In genomic region chr11:115608421-115609399, GRCm38 (mm10) we compare ENCODE assay signal across 15 mouse cellular contexts. TPM values are rescaled to one million over a fixed set of nuclear protein-coding genes. Genes with fewer than 3 reads are reported as not detected.
DNase-seq lines count a peak whose midpoint lies in the region; ATAC-seq and TF ChIP-seq lines count a peak whose summit lies in the region.
"Had no signal": no experiment of that assay in that cellular context is flagged by ENCODE, and none has a peak within 500 bp of the region (broad histone marks: within the 10 kb centered on the region; RNA-seq: fewer than 3 reads in every experiment).

No protein-coding gene starts in this region.

- no peak overlapping the region for H3K27ac ChIP-seq in hindbrain, embryonic 12.5 days
- no peak overlapping the region; the same call in 1 of the 2 replicates for H3K27ac ChIP-seq in hindbrain, embryonic 16.5 days (ENCODE audit: low read depth, low read length)
- 0 out of 2 replicates have a peak overlapping the region, but pooled peaks have one; percentile 17 for H3K27ac ChIP-seq in cortical plate, adult 2 months (ENCODE audit: insufficient read depth, low read length)
- H3K27ac ChIP-seq: embryonic facial prominence, embryonic 10.5 days; gastrocnemius, adult 2 months; hindbrain, embryonic 10.5 days; liver, embryonic 15.5 days; midbrain, embryonic 15.5 days had no signal

- intact Hi-C loops in left cerebral cortex, postnatal 14 days (cut with DNase I): loop anchor here (10.0 kb wide), 1 partner anchor 114 kb away; the partner anchor contains the start of gene Nt5c

- no peak overlapping the region for H3K4me3 ChIP-seq in hindbrain, embryonic 12.5 days
- H3K4me3 ChIP-seq in hindbrain, embryonic 16.5 days (ENCODE audit: low read length): no peak overlapping the region
- peak overlapping the region; percentile 25; the same call in 1 of the 2 replicates for H3K4me3 ChIP-seq in G1E (ENCODE audit: low read depth, low read length)
- H3K4me3 ChIP-seq in cortical plate, adult 2 months (ENCODE audit: insufficient read depth, low read length): no peak overlapping the region
- H3K4me3 ChIP-seq: embryonic facial prominence, embryonic 10.5 days; gastrocnemius, adult 2 months; hindbrain, embryonic 10.5 days; liver, embryonic 15.5 days; midbrain, embryonic 15.5 days had no signal

- no peak overlapping the region for H3K4me2 ChIP-seq in hindbrain, embryonic 12.5 days (replicated peaks)
- no peak overlapping the region for H3K4me2 ChIP-seq in hindbrain, embryonic 16.5 days (ENCODE audit: low read length)
- H3K4me2 ChIP-seq: heart, embryonic 11.5 days; liver, embryonic 15.5 days; midbrain, embryonic 15.5 days had no signal

- peak; percentile 39 to 57 for DNase-seq in left cerebral cortex, postnatal 14 days (ENCODE audit: low spot score in 2 of 2)
- no peak for DNase-seq in left cerebral cortex, adult 8-10 months (ENCODE audit: low spot score in 2 of 2)
- DNase-seq in G1E (ENCODE audit: low spot score): no peak
- DNase-seq in gastrocnemius, adult 18-20 months (ENCODE audit: low spot score): no peak
- DNase-seq: adrenal gland, postnatal 14 days; gastrocnemius, adult 2 months; kidney, adult 9 months had no signal

- 0 out of 2 replicates have a peak overlapping the region, but pooled peaks have one; percentile 8 for H3K9ac ChIP-seq in hindbrain, embryonic 12.5 days
- H3K9ac ChIP-seq in hindbrain, embryonic 16.5 days (ENCODE audit: low read depth, low read length): no peak overlapping the region
- H3K9ac ChIP-seq: liver, embryonic 15.5 days; midbrain, embryonic 15.5 days had no signal

- H3K27me3 ChIP-seq in hindbrain, embryonic 12.5 days: peaks cover 7% of the 10 kb centered on the region
- no peaks in the 10 kb centered on the region for H3K27me3 ChIP-seq in hindbrain, embryonic 16.5 days (replicated peaks; ENCODE audit: control insufficient read depth, insufficient read depth, low read length)
- no peaks in the 10 kb centered on the region for H3K27me3 ChIP-seq in G1E (ENCODE audit: insufficient read depth, low read length)
- H3K27me3 ChIP-seq: liver, embryonic 15.5 days had no signal

- peak; percentile 30; the same call in 1 of the 2 replicates for TF ChIP-seq POLR2A in cortical plate, adult 2 months (IDR thresholded peaks at IDR 0.05; ENCODE audit: extremely low read depth, insufficient read depth, low read length)

- peaks cover 44% of the 10 kb centered on the region for H3K36me3 ChIP-seq in hindbrain, embryonic 12.5 days
- H3K36me3 ChIP-seq in hindbrain, embryonic 16.5 days (ENCODE audit: control insufficient read depth, insufficient read depth, low read length): peaks cover 21% of the 10 kb centered on the region
- peaks cover 71% of the 10 kb centered on the region for H3K36me3 ChIP-seq in G1E (replicated peaks)

- no peak for ATAC-seq in hindbrain, embryonic 12.5 days (ENCODE audit: low FRiP score)
- ATAC-seq in hindbrain, embryonic 16.5 days: no peak
- ATAC-seq in G1E (ENCODE audit: extremely low read depth, insufficient number of reproducible peaks, low FRiP score, poor library complexity, severe bottlenecking): no peak
- ATAC-seq: midbrain, embryonic 15.5 days had no signal

- TF ChIP-seq CTCF in G1E (IDR thresholded peaks at IDR 0.05; ENCODE audit: low read depth, low read length): no peak
- TF ChIP-seq CTCF in cortical plate, adult 2 months (IDR thresholded peaks at IDR 0.05; ENCODE audit: extremely low read depth, insufficient read depth, low read length): no peak

- 78% methylated on average over 23 of the region's 23 CpGs for WGBS in hindbrain, embryonic 12.5 days
- WGBS in hindbrain, embryonic 16.5 days: 74% methylated on average over 23 of the region's 23 CpGs

- H3K4me1 ChIP-seq in hindbrain, embryonic 12.5 days: peaks cover 29% of the 10 kb centered on the region
- H3K4me1 ChIP-seq in hindbrain, embryonic 16.5 days (ENCODE audit: control insufficient read depth, insufficient read depth, low read depth, low read length): peaks cover 26% of the 10 kb centered on the region
- peaks cover 79% of the 10 kb centered on the region for H3K4me1 ChIP-seq in G1E (ENCODE audit: insufficient read depth, low read depth, low read length)
- H3K4me1 ChIP-seq in cortical plate, adult 2 months (ENCODE audit: control insufficient read depth, insufficient read depth, low read length): no peaks in the 10 kb centered on the region; the same call in 1 of the 2 replicates

- no peaks in the 10 kb centered on the region for H3K9me3 ChIP-seq in hindbrain, embryonic 12.5 days (replicated peaks)
- H3K9me3 ChIP-seq in hindbrain, embryonic 16.5 days (ENCODE audit: control insufficient read depth, low read length): no peaks in the 10 kb centered on the region
- H3K9me3 ChIP-seq in G1E (replicated peaks): no peaks in the 10 kb centered on the region
- H3K9me3 ChIP-seq: embryonic facial prominence, embryonic 10.5 days; hindbrain, embryonic 10.5 days; liver, embryonic 15.5 days; midbrain, embryonic 15.5 days had no signal

RNA-seq across cellular contexts. Expression of gene Mif4gd, which starts 4.1 kb away (rescaled TPM):
- 12.0 and 12.4 TPM in 2 replicates for polyA plus RNA-seq in hindbrain, embryonic 12.5 days (2016; fragmentation: Nextera tagmentation; extraction: Ambion mirVana)
- polyA plus RNA-seq in hindbrain, embryonic 16.5 days (2015; fragmentation: Nextera tagmentation; extraction: Ambion mirVana): 16.1 and 16.2 TPM in 2 replicates
- total RNA-seq in left cerebral cortex, postnatal 14 days (2021): 10 to 100 TPM; 14.8 to 17.4 TPM
- total RNA-seq in left cerebral cortex, adult 8-10 months (2022): 10 to 100 TPM; 13.9 to 22.0 (median 17.6) TPM
- total RNA-seq in G1E (2014; fragmentation: Nextera tagmentation) (43.6 and 59.8 TPM in 2 replicates), G1E (2017) (49.9 and 59.4 TPM in 2 replicates)
- 24.3 and 32.4 TPM in 2 replicates for polyA plus RNA-seq in G1E (2012)
- 37.2 and 39.7 TPM in 2 replicates for polyA plus RNA-seq in cortical plate, adult 2 months (2012; rRNA removed)
- 10 to 100 TPM; 42.3 to 45.0 TPM for total RNA-seq in gastrocnemius, adult 18-20 months (2021)

RNA-seq across cellular contexts. Expression of gene Gga3, which starts 4.9 kb away (rescaled TPM):
- polyA plus RNA-seq in hindbrain, embryonic 12.5 days (2016; fragmentation: Nextera tagmentation; extraction: Ambion mirVana): 30.3 and 33.7 TPM in 2 replicates
- polyA plus RNA-seq in hindbrain, embryonic 16.5 days (2015; fragmentation: Nextera tagmentation; extraction: Ambion mirVana): 35.1 and 43.7 TPM in 2 replicates
- 10 to 100 TPM; 68.3 to 75.5 TPM for total RNA-seq in left cerebral cortex, postnatal 14 days (2021)
- 10 to 100 TPM; 73.8 to 92.9 (median 89.0) TPM for total RNA-seq in left cerebral cortex, adult 8-10 months (2022)
- total RNA-seq in G1E (2014; fragmentation: Nextera tagmentation) (58.5 and 95.5 TPM in 2 replicates), G1E (2017) (13.7 and 22.7 TPM in 2 replicates)
- polyA plus RNA-seq in G1E (2012): 102 and 144 TPM in 2 replicates
- polyA plus RNA-seq in cortical plate, adult 2 months (2012; rRNA removed): 55.4 and 56.5 TPM in 2 replicates
- total RNA-seq in gastrocnemius, adult 18-20 months (2021): 10 to 100 TPM; 15.4 to 18.8 TPM

RNA-seq across cellular contexts. Expression of gene Mrps7, which starts 5.0 kb away (rescaled TPM):
- polyA plus RNA-seq in hindbrain, embryonic 12.5 days (2016; fragmentation: Nextera tagmentation; extraction: Ambion mirVana): 86.0 and 86.6 TPM in 2 replicates
- 79.9 and 82.2 TPM in 2 replicates for polyA plus RNA-seq in hindbrain, embryonic 16.5 days (2015; fragmentation: Nextera tagmentation; extraction: Ambion mirVana)
- 10 to 100 TPM; 47.4 to 49.8 TPM for total RNA-seq in left cerebral cortex, postnatal 14 days (2021)
- 10 to 100 TPM; 36.9 to 57.0 (median 48.4) TPM for total RNA-seq in left cerebral cortex, adult 8-10 months (2022)
- total RNA-seq in G1E (2014; fragmentation: Nextera tagmentation) (34.3 and 41.0 TPM in 2 replicates), G1E (2017) (52.8 and 53.5 TPM in 2 replicates)
- polyA plus RNA-seq in G1E (2012): 61.1 and 68.7 TPM in 2 replicates
- polyA plus RNA-seq in cortical plate, adult 2 months (2012; rRNA removed): 46.6 and 50.5 TPM in 2 replicates
- total RNA-seq in gastrocnemius, adult 18-20 months (2021): 10 to 100 TPM; 73.3 to 79.3 TPM

RNA-seq across cellular contexts. Expression of gene Slc25a19, which starts 19.4 kb away (rescaled TPM):
- polyA plus RNA-seq in hindbrain, embryonic 12.5 days (2016; fragmentation: Nextera tagmentation; extraction: Ambion mirVana): 24.7 and 26.5 TPM in 2 replicates
- polyA plus RNA-seq in hindbrain, embryonic 16.5 days (2015; fragmentation: Nextera tagmentation; extraction: Ambion mirVana): 42.7 and 49.9 TPM in 2 replicates
- 10 to 100 TPM; 55.1 to 58.1 TPM for total RNA-seq in left cerebral cortex, postnatal 14 days (2021)
- 10 to 100 TPM; 54.5 to 62.2 (median 58.5) TPM for total RNA-seq in left cerebral cortex, adult 8-10 months (2022)
- 19.9 and 37.8 TPM in 2 replicates for total RNA-seq in G1E (2014; fragmentation: Nextera tagmentation)
- 21.5 and 22.3 TPM in 2 replicates for total RNA-seq in G1E (2017)
- polyA plus RNA-seq in G1E (2012): 24.2 and 26.0 TPM in 2 replicates
- 88.3 and 91.8 TPM in 2 replicates for polyA plus RNA-seq in cortical plate, adult 2 months (2012; rRNA removed)
- 10 to 100 TPM; 38.8 to 44.4 TPM for total RNA-seq in gastrocnemius, adult 18-20 months (2021)

RNA-seq across cellular contexts. Expression of gene Nup85, which starts 44.5 kb away (rescaled TPM):
- 139 and 144 TPM in 2 replicates for polyA plus RNA-seq in hindbrain, embryonic 12.5 days (2016; fragmentation: Nextera tagmentation; extraction: Ambion mirVana)
- polyA plus RNA-seq in hindbrain, embryonic 16.5 days (2015; fragmentation: Nextera tagmentation; extraction: Ambion mirVana): 97.5 and 107 TPM in 2 replicates
- total RNA-seq in left cerebral cortex, postnatal 14 days (2021): 10 to 100 TPM; 39.6 to 47.4 TPM
- 10 to 100 TPM; 43.9 to 49.4 (median 46.0) TPM for total RNA-seq in left cerebral cortex, adult 8-10 months (2022)
- total RNA-seq in G1E (2014; fragmentation: Nextera tagmentation) (78.5 and 87.7 TPM in 2 replicates), G1E (2017) (166 and 172 TPM in 2 replicates)
- polyA plus RNA-seq in G1E (2012): 28.2 and 57.5 TPM in 2 replicates
- polyA plus RNA-seq in cortical plate, adult 2 months (2012; rRNA removed): 70.6 and 70.8 TPM in 2 replicates
- 10 to 100 TPM; 17.8 to 18.0 TPM for total RNA-seq in gastrocnemius, adult 18-20 months (2021)

Comparison
In these comparisons a context has a peak if more than half of its experiments do, and no peak if none do; other contexts are left out.
1. DNase-seq: peak in left cerebral cortex, postnatal 14 days (2 of 2); none in left cerebral cortex, adult 8-10 months (0 of 2), G1E (single experiment) and gastrocnemius, adult 18-20 months (single experiment).